Mouse (Mus musculus): ENCODE results near the gene Gbgt1. TPM values are rescaled to one million over a fixed set of nuclear protein-coding genes. Genes with fewer than 3 reads are reported as not detected.
"Not testable (repeated sequence)": the region's sequence is repeated elsewhere in the genome, so short reads cannot be mapped to it uniquely, and the experiment has no call there.

Gbgt1 gene
- total RNA-seq, 1 experiment from 2014 or later = not detected

GRCm38 (mm10) chr2:28497561-28497960 lies 870 bp downstream of the Gbgt1 start:
- ATAC-seq (replicated peaks; ENCODE audit: low read depth, poor library complexity, severe bottlenecking) = no peak

GRCm38 (mm10) chr2:28498431-28498830 lies 1.7 kb downstream of the Gbgt1 start:
- peak; percentile 33; the same call in 1 of the 2 replicates for ATAC-seq (replicated peaks; ENCODE audit: low read depth, poor library complexity, severe bottlenecking)

DNA sequence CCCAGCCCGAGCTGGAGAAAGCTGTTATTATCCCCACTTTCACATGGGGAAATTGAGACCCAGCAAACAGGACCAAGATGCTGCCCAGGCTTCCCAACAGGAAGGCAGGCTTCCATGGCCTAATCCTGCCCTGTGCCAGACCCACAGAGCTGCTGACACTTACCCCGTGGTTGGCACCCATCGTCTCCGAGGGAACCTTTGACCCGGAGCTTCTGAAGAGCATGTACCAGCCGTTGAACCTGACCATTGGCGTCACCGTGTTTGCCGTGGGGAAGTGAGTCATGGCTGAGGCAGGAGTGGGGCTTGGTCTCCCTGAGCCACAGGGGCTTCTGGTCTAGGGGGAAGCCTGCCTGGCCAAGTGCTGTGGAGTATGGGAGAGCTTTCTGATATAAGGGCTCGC lies 6.3 kb downstream of the Gbgt1 start:
- no peak for ATAC-seq (replicated peaks; ENCODE audit: low read depth, poor library complexity, severe bottlenecking)

GRCm38 (mm10) chr2:28504676-28505075 lies 8.0 kb downstream of the Gbgt1 start:
- no peak for ATAC-seq (replicated peaks; ENCODE audit: low read depth, poor library complexity, severe bottlenecking)

- no peak for ATAC-seq (replicated peaks; ENCODE audit: low read depth, poor library complexity, severe bottlenecking)
Measured at GRCm38 (mm10) chr2:28505795-28506194, 9.1 kb downstream of the Gbgt1 start, which contains the start of gene Gm10134. Gm10134 (plus strand) TSS chr2:28506095.

GRCm38 (mm10) chr2:28506291-28506690 lies 9.6 kb downstream of the Gbgt1 start:
- ATAC-seq (replicated peaks; ENCODE audit: low read depth, poor library complexity, severe bottlenecking) = no peak

GRCm38 (mm10) chr2:28511600-28511999 lies 14.9 kb downstream of the Gbgt1 start:
- not testable (repeated sequence) for ATAC-seq (replicated peaks; ENCODE audit: low read depth, poor library complexity, severe bottlenecking)

GRCm38 (mm10) chr2:28512798-28513401 lies 16.2 kb downstream of the Gbgt1 start, which contains the start of gene Ralgds:
Ralgds (plus strand) TSS chr2:28513125.
- ATAC-seq (replicated peaks; ENCODE audit: low read depth, poor library complexity, severe bottlenecking) = no peak

- 0 out of 2 replicates have a peak, but pooled peaks have one; percentile 17 for ATAC-seq (replicated peaks; ENCODE audit: low read depth, poor library complexity, severe bottlenecking)
Measured at GRCm38 (mm10) chr2:28513431-28514370, 17.0 kb downstream of the Gbgt1 start.

DNA sequence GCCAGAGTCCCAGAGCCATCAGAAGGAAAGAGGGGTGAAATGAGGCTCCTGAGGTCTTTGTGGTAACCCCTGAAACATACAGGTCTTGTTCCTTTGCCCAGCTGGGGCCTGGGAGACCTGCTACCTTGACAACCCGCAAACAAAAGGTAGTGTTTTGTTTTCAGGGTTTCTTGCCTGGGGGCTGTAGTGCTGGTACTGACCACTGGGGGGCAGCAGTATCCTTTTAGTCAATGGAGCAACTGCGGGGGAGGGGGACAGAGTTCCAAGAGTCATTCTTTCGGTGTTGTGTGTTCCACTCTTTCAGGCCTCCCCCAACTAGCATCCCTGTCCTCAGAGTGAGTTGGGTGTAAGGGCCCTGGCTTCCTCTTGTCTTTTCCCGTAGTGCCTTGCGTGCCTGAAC lies 17.8 kb downstream of the Gbgt1 start:
- ATAC-seq (replicated peaks; ENCODE audit: low read depth, poor library complexity, severe bottlenecking) = peak; percentile 72

DNA sequence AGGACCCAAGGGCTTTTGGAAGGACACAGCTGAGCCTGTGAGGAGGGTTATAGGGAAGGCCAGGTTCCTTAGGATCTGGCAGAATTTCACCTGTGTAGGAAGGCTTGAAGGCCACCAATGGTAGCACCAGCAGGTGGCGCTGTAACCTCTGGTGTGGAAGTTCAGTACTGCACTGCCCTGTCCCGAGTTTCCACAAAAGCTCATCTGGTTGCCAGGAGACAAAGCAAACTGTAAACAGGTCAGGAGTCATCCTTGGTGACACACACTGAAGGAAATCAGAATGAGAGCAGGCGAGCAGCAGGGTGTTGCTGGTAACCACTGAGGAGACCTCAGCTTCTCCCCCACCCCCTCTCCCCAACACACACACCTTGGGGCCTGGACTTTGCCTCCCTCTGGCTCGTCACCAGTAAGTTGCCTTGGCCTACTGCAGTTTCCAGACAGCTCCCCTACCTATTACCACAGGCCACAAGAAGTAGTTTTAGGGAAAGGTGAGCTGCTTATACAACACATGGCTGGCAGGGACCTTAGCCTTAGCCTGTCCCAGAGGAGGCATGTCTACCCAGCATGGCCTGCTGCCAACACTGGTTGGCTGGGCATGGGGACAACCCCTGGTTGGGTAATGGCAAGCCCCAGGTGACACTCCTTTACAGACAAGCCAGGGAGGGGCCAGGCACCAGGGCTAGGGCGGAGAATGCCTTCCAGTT lies 20.7 kb downstream of the Gbgt1 start:
- ATAC-seq (replicated peaks; ENCODE audit: low read depth, poor library complexity, severe bottlenecking) = peak; percentile 68

DNA sequence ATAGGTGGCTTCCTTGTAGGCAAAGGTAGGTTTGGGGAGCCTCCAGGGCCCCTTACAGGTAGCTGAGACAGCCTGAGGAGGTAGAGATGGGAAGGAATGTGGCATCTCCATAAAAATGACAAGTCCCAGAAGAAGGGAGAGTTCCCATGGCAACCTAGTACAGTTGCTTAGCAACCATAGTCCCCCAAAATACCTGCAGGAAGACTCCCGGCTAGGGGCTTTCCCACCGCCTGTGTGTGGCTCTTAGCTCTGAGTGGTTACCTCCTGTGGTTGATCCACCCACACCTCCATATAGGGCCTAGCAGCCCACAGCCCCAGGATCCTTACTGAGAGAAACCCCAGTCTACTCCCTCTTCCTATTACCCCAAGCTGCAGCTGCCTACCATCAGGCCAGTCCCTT lies 21.5 kb downstream of the Gbgt1 start:
- ATAC-seq (replicated peaks; ENCODE audit: low read depth, poor library complexity, severe bottlenecking) = no peak

GRCm38 (mm10) chr2:28520581-28520980 lies 23.9 kb downstream of the Gbgt1 start:
- no peak for ATAC-seq (replicated peaks; ENCODE audit: low read depth, poor library complexity, severe bottlenecking)

DNA sequence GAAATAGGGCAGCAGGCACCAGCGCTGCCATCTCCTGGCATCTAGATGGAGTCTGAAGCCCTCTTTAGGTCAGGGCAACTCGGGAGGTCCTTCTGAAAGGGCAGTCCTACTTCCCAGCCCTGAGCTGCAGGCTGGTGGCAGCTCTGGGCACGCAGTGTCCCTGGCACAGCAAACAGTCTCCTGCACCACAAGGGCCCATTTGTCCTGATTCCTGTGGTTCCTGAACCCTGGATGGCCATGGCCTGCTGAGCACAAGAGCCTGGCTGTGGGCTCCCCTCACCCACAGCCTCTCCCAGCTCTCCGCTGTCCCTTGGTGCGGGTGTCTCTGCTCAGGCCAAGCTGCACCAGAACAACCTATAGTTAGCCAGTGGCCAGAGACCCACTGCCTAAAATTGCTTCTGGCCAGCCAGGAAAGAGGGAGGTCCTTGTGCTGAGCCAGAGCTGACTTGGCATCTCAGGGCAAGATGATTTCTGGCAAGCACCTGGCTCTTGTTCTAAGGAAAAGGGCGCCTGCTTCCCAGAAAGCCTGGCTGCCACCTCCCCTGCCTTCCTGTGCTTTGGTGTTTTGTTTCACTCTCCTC lies 25.0 kb downstream of the Gbgt1 start:
- ATAC-seq (replicated peaks; ENCODE audit: low read depth, poor library complexity, severe bottlenecking) = no peak

DNA sequence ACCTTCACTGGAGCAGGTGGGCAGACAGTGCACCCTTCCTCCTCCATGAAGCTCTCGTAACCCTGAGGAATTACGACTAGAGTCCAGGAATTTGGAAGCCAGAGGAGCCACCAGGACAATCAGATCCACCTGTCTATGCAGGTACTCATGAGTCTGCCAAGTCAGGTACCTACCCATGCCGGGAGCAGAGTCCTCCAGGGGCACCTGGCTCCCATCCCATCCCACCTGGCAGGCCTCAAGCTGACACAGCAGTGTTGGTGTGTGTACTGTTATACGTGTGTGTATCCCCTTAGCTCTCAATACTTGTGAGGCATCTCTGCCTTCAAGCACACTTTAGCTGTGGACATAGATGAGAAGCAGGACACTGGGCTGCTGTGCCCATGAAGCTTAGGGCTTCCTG lies 25.5 kb downstream of the Gbgt1 start:
- ATAC-seq (replicated peaks; ENCODE audit: low read depth, poor library complexity, severe bottlenecking) = no peak

DNA sequence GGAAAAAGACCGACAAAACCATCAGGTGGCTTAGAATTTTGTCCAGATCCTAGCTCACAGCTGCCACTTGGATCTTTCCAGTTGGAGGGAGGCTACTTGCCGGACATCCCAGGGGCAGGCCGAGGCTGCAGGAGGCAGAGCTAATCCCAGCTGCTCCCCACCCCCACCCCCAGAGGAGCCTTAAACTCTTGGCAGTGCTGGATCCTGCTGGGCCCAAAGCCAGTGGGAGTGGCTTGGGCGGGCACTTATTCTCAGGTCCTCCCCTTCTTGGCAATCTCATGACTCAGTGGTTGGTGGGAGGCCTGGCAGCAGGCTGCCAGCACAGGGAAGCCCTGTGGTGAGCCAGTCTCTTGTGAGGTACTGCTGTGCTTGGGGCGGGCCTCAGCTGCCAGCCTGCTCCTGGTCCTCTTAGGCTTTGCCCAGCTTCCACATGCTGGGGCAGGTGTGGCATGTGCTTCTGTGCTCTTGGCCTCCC lies 27.0 kb downstream of the Gbgt1 start:
- ATAC-seq (replicated peaks; ENCODE audit: low read depth, poor library complexity, severe bottlenecking) = peak; percentile 80

GRCm38 (mm10) chr2:28524406-28524805 lies 27.7 kb downstream of the Gbgt1 start:
- no peak for ATAC-seq (replicated peaks; ENCODE audit: low read depth, poor library complexity, severe bottlenecking)

GRCm38 (mm10) chr2:28525219-28525942 lies 28.7 kb downstream of the Gbgt1 start:
- peak; percentile 38 for ATAC-seq (replicated peaks; ENCODE audit: low read depth, poor library complexity, severe bottlenecking)

All from common myeloid progenitor, adult 5-6 weeks (primary cell).